Mouse (Mus musculus) forebrain, embryonic 13.5 days (tissue): ENCODE measurements at regions not wholly inside any gene's neighbourhood (a gene's known extent, or its start where the extent isn't known, plus 50 kb on each side); places are given as distances from the start of the nearest gene placed in this dataset.

ENCODE experiments used
- ATAC-seq: fragments of 200-750 bp; cut with Nextera tagmentation; 2 replicates; pipeline ENCODE4 v1.8.0; 2017
- H3K27ac ChIP-seq: fragments of 300-500 bp; sonication (generic); 2 replicates; pipeline ENCODE4 v1.5.1; 2015; ENCODE audit warnings: inconsistent platforms, mild to moderate bottlenecking, moderate library complexity
- H3K27me3 ChIP-seq: fragments of 300-500 bp; sonication (generic); 2 replicates; pipeline ENCODE4 v1.6.1; 2015; ENCODE audit warnings: mild to moderate bottlenecking, inconsistent platforms
- H3K36me3 ChIP-seq: fragments of 300-500 bp; sonication (generic); 2 replicates; pipeline ENCODE4 v1.6.1; 2015; ENCODE audit warnings: mild to moderate bottlenecking, inconsistent platforms; ENCODE audit not compliant: poor library complexity, severe bottlenecking
- H3K4me1 ChIP-seq: fragments of 300-500 bp; sonication (generic); 2 replicates; pipeline ENCODE4 v1.6.1; 2015; ENCODE audit warnings: inconsistent platforms
- H3K4me2 ChIP-seq: fragments of 300-500 bp; sonication (generic); 2 replicates; pipeline ENCODE4 v1.6.1; 2015; ENCODE audit warnings: inconsistent platforms, mild to moderate bottlenecking, moderate library complexity
- H3K4me3 ChIP-seq: fragments of 300-500 bp; sonication (generic); 2 replicates; pipeline ENCODE4 v1.5.1; 2015; ENCODE audit warnings: mild to moderate bottlenecking, inconsistent platforms
- H3K9ac ChIP-seq: fragments of 300-500 bp; sonication (generic); 2 replicates; pipeline ENCODE4 v1.6.1; 2015; ENCODE audit warnings: mild to moderate bottlenecking, inconsistent platforms
- H3K9me3 ChIP-seq: fragments of 300-500 bp; sonication (generic); replicated peaks from 2 replicates; pipeline ENCODE4 v1.6.1; 2016; ENCODE audit warnings: inconsistent platforms
- whole genome bisulfite sequencing: fragments of 180-500 bp; shearing (Covaris S2); methylation state at CpG from one replicate; pipeline ENCODE4 v1.1.7; 2015; 5-methylcytosine and 5-hydroxymethylcytosine counted together

- no peak for ATAC-seq
- Histone ChIP-seq H3K9me3 (no peaks in the 10 kb centered on the region), H3K27ac (no peak overlapping the region), H3K4me3 (no peak overlapping the region), H3K9ac (no peak overlapping the region), H3K27me3 (no peaks in the 10 kb centered on the region), H3K4me1 (no peaks in the 10 kb centered on the region), H3K36me3 (no peaks in the 10 kb centered on the region), H3K4me2 (no peak overlapping the region)
- 91% methylated on average over 2 of the region's 2 CpGs for WGBS
Measured at GRCm38 (mm10) chr15:67481733-67482132, 981.0 kb upstream of the Lrrc6 start.

GRCm38 (mm10) chr15:67474325-67474724, 973.6 kb upstream of the Lrrc6 start:
- ATAC-seq = no peak
- Histone ChIP-seq H3K36me3 (no peaks in the 10 kb centered on the region), H3K4me2 (no peak overlapping the region), H3K4me3 (no peak overlapping the region), H3K9me3 (no peaks in the 10 kb centered on the region), H3K27me3 (no peaks in the 10 kb centered on the region), H3K9ac (no peak overlapping the region), H3K27ac (no peak overlapping the region), H3K4me1 (no peaks in the 10 kb centered on the region)
- 88% methylated on average over 5 of the region's 5 CpGs for WGBS

GRCm38 (mm10) chr15:67472979-67473378, 972.3 kb upstream of the Lrrc6 start:
- no peak overlapping the region for H3K27ac ChIP-seq
- ATAC-seq = no peak
- H3K4me3 ChIP-seq = no peak overlapping the region
- H3K27me3 ChIP-seq = no peaks in the 10 kb centered on the region
- no peaks in the 10 kb centered on the region for H3K4me1 ChIP-seq
- no peak overlapping the region for H3K9ac ChIP-seq
- no peaks in the 10 kb centered on the region for H3K9me3 ChIP-seq
- H3K4me2 ChIP-seq = no peak overlapping the region
- no peaks in the 10 kb centered on the region for H3K36me3 ChIP-seq

GRCm38 (mm10) chr15:67471283-67471682, 970.6 kb upstream of the Lrrc6 start:
- Histone ChIP-seq H3K9ac (no peak overlapping the region), H3K36me3 (no peaks in the 10 kb centered on the region), H3K27me3 (no peaks in the 10 kb centered on the region), H3K4me1 (no peaks in the 10 kb centered on the region), H3K4me2 (no peak overlapping the region), H3K4me3 (no peak overlapping the region), H3K9me3 (no peaks in the 10 kb centered on the region), H3K27ac (no peak overlapping the region)
- WGBS = 91% methylated on average over 1 of the region's 1 CpGs
- no peak for ATAC-seq

- Histone ChIP-seq H3K27me3 (no peaks in the 10 kb centered on the region), H3K4me3 (no peak overlapping the region), H3K4me2 (no peak overlapping the region), H3K9ac (no peak overlapping the region), H3K9me3 (no peaks in the 10 kb centered on the region), H3K36me3 (no peaks in the 10 kb centered on the region), H3K27ac (no peak overlapping the region), H3K4me1 (no peaks in the 10 kb centered on the region)
- ATAC-seq = no peak
Measured at GRCm38 (mm10) chr15:67470036-67470435, 969.3 kb upstream of the Lrrc6 start.

- H3K9ac ChIP-seq = no peak overlapping the region
- WGBS = 56% methylated on average over 4 of the region's 4 CpGs
Measured at GRCm38 (mm10) chr15:67467404-67468345, 967.0 kb upstream of the Lrrc6 start.

GRCm38 (mm10) chr15:67462863-67463262, 962.2 kb upstream of the Lrrc6 start:
- H3K27me3 ChIP-seq = no peaks in the 10 kb centered on the region
- no peak for ATAC-seq
- WGBS = 95% methylated on average over 3 of the region's 3 CpGs
- H3K4me3 ChIP-seq = no peak overlapping the region
- H3K9me3 ChIP-seq = no peaks in the 10 kb centered on the region
- H3K27ac ChIP-seq = no peak overlapping the region
- H3K36me3 ChIP-seq = no peaks in the 10 kb centered on the region
- no peak overlapping the region for H3K9ac ChIP-seq
- no peaks in the 10 kb centered on the region for H3K4me1 ChIP-seq
- H3K4me2 ChIP-seq = no peak overlapping the region

More at GRCm38 (mm10) chr15:67467404-67468345, 967.0 kb upstream of the Lrrc6 start:
- Histone ChIP-seq H3K4me2 (no peak overlapping the region), H3K9me3 (no peaks in the 10 kb centered on the region), H3K27ac (no peak overlapping the region), H3K4me3 (no peak overlapping the region), H3K27me3 (no peaks in the 10 kb centered on the region), H3K4me1 (no peaks in the 10 kb centered on the region), H3K36me3 (no peaks in the 10 kb centered on the region)
- ATAC-seq = no peak

- H3K4me3 ChIP-seq = no peak overlapping the region
- WGBS = 92% methylated on average over 1 of the region's 1 CpGs
- no peaks in the 10 kb centered on the region for H3K4me1 ChIP-seq
- no peaks in the 10 kb centered on the region for H3K9me3 ChIP-seq
- H3K27me3 ChIP-seq = no peaks in the 10 kb centered on the region
- H3K27ac ChIP-seq = no peak overlapping the region
- no peaks in the 10 kb centered on the region for H3K36me3 ChIP-seq
- H3K4me2 ChIP-seq = no peak overlapping the region
- no peak overlapping the region for H3K9ac ChIP-seq
- ATAC-seq = no peak
Measured at GRCm38 (mm10) chr15:67460384-67460783, 959.7 kb upstream of the Lrrc6 start.

- Histone ChIP-seq H3K36me3 (no peaks in the 10 kb centered on the region), H3K4me1 (no peaks in the 10 kb centered on the region), H3K27ac (no peak overlapping the region), H3K27me3 (no peaks in the 10 kb centered on the region), H3K9me3 (no peaks in the 10 kb centered on the region), H3K4me3 (no peak overlapping the region), H3K4me2 (no peak overlapping the region), H3K9ac (no peak overlapping the region)
- WGBS = 34% methylated on average over 2 of the region's 2 CpGs
- peak; percentile 80 for ATAC-seq
Measured at GRCm38 (mm10) chr15:67434284-67434683, 933.6 kb upstream of the Lrrc6 start.

- Histone ChIP-seq H3K27ac (no peak overlapping the region), H3K4me3 (no peak overlapping the region), H3K4me1 (no peaks in the 10 kb centered on the region), H3K36me3 (no peaks in the 10 kb centered on the region), H3K9me3 (no peaks in the 10 kb centered on the region), H3K9ac (no peak overlapping the region), H3K4me2 (no peak overlapping the region), H3K27me3 (no peaks in the 10 kb centered on the region)
- WGBS = 70% methylated on average over 3 of the region's 3 CpGs
- no peak for ATAC-seq
Measured at GRCm38 (mm10) chr15:67423922-67424321, 923.2 kb upstream of the Lrrc6 start.

GRCm38 (mm10) chr15:67422277-67422953, 921.7 kb upstream of the Lrrc6 start:
- no peak for ATAC-seq
- H3K9me3 ChIP-seq = no peaks in the 10 kb centered on the region
- H3K4me2 ChIP-seq = no peak overlapping the region
- H3K36me3 ChIP-seq = no peaks in the 10 kb centered on the region
- no peak overlapping the region for H3K9ac ChIP-seq
- H3K27ac ChIP-seq = no peak overlapping the region
- WGBS = 63% methylated on average over 8 of the region's 8 CpGs
- H3K4me3 ChIP-seq = no peak overlapping the region
- no peaks in the 10 kb centered on the region for H3K27me3 ChIP-seq
- no peaks in the 10 kb centered on the region for H3K4me1 ChIP-seq

GRCm38 (mm10) chr15:67420776-67421175, 920.1 kb upstream of the Lrrc6 start:
- Histone ChIP-seq H3K4me1 (no peaks in the 10 kb centered on the region), H3K4me2 (no peak overlapping the region), H3K9ac (no peak overlapping the region), H3K27ac (no peak overlapping the region), H3K4me3 (no peak overlapping the region), H3K9me3 (no peaks in the 10 kb centered on the region), H3K27me3 (no peaks in the 10 kb centered on the region), H3K36me3 (no peaks in the 10 kb centered on the region)
- 76% methylated on average over 6 of the region's 6 CpGs for WGBS
- ATAC-seq = no peak
